Mouse (Mus musculus) neural tube, embryonic 11.5 days (tissue): ENCODE data around the gene Cd52. TPM values are rescaled to one million over a fixed set of nuclear protein-coding genes. Genes with fewer than 3 reads are reported as not detected.

Experiments
- ATAC-seq: fragments of 200-750 bp; cut with Nextera tagmentation; 2 replicates; pipeline ENCODE4 v1.8.0; 2017; ENCODE audit warnings: moderate number of reproducible peaks, mild to moderate bottlenecking, moderate TSS enrichment, moderate library complexity; ENCODE audit not compliant: insufficient read depth, low FRiP score, low TSS enrichment
- DNase-seq: peaks from one replicate; pipeline ENCODE4 v3.0.0-alpha.2; 2015; ENCODE audit warnings: low spot score
- H3K27ac ChIP-seq: fragments of 300-500 bp; sonication (generic); 2 replicates; pipeline ENCODE4 v1.5.1; 2014; ENCODE audit warnings: low read depth, mild to moderate bottlenecking, low read length
- H3K27me3 ChIP-seq: fragments of 300-500 bp; sonication (generic); 2 replicates; pipeline ENCODE4 v1.6.1; 2014; ENCODE audit warnings: mild to moderate bottlenecking, low read length, mixed read lengths; ENCODE audit not compliant: control insufficient read depth, insufficient read depth
- H3K36me3 ChIP-seq: fragments of 300-500 bp; sonication (generic); 2 replicates; pipeline ENCODE4 v1.6.1; 2014; ENCODE audit warnings: mild to moderate bottlenecking, low read length, moderate library complexity, mixed read lengths; ENCODE audit not compliant: control insufficient read depth, insufficient read depth
- H3K4me1 ChIP-seq: fragments of 300-500 bp; sonication (generic); 2 replicates; pipeline ENCODE4 v1.6.1; 2014; ENCODE audit warnings: low read length, mixed read lengths; ENCODE audit not compliant: control insufficient read depth, insufficient read depth
- H3K4me2 ChIP-seq: fragments of 300-500 bp; sonication (generic); 2 replicates; pipeline ENCODE4 v1.6.1; 2014; ENCODE audit warnings: low read depth, mild to moderate bottlenecking, moderate library complexity
- H3K4me3 ChIP-seq: fragments of 300-500 bp; sonication (generic); 2 replicates; pipeline ENCODE4 v1.5.1; 2014; ENCODE audit warnings: low read depth, low read length
- H3K9ac ChIP-seq: fragments of 300-500 bp; sonication (generic); 2 replicates; pipeline ENCODE4 v1.6.1; 2014; ENCODE audit warnings: mild to moderate bottlenecking, low read length
- H3K9me3 ChIP-seq: fragments of 300-500 bp; sonication (generic); 2 replicates; pipeline ENCODE4 v1.6.1; 2016; ENCODE audit warnings: low read length; ENCODE audit not compliant: control insufficient read depth
- WGBS: fragments of 180-500 bp; shearing (Covaris S2); extraction: QIAGEN DNeasy Blood & Tissue Kit; methylation state at CpG from one replicate; pipeline ENCODE4 v1.1.7; 2014; 5-methylcytosine and 5-hydroxymethylcytosine counted together
- polyA plus RNA-seq: library from polyadenylated mRNA; unstranded; fragments of >200 nt; fragmentation: Nextera tagmentation; extraction: Ambion mirVana; gene quantifications from 2 replicates; pipeline ENCODE4 v1.2.1, GENCODE M21; 2014

Gene Cd52
- polyA plus RNA-seq, 1 experiment from 2014 or later, result 6.4 TPM

DNA sequence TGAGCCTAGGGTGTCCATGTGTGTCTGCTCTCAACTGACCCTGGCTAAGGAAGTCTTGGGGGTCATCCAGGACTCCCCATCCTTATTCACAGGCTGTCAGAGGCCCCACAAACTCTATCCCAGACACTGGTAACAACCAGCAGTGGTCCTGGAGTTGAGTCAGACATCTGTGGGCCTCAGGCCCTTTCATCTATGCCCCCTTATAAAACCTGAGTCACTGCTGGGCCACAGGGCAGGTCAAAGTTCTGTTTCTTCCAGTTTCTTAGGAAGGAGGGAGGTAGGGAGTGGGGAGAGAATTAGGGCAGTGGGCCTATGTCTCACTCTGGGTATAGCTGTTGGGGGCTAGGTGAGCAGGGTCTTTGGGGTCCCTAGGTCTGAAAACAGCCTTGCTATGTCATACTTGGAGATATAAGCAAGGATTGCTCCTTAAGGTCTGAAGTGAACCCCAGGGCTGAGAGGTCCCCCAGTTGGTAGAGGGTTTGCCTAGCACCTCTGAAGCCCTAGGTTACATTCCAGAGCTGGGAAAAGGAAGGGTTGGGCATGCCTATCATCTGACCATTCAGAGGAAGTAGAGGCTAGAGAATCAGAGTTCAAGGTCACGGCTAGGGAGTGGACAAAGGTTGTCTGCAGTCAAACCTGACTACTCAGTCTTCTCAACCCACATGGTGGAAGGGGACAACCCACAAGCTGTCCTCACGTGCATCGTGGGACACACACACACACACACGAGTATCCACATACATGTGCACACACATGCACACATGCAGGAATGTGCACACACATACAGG is 25.9 kb downstream of the Cd52 start:
- no peak for ATAC-seq
- 87% methylated on average over 4 of the region's 4 CpGs for WGBS
- DNase-seq, result no peak

DNA sequence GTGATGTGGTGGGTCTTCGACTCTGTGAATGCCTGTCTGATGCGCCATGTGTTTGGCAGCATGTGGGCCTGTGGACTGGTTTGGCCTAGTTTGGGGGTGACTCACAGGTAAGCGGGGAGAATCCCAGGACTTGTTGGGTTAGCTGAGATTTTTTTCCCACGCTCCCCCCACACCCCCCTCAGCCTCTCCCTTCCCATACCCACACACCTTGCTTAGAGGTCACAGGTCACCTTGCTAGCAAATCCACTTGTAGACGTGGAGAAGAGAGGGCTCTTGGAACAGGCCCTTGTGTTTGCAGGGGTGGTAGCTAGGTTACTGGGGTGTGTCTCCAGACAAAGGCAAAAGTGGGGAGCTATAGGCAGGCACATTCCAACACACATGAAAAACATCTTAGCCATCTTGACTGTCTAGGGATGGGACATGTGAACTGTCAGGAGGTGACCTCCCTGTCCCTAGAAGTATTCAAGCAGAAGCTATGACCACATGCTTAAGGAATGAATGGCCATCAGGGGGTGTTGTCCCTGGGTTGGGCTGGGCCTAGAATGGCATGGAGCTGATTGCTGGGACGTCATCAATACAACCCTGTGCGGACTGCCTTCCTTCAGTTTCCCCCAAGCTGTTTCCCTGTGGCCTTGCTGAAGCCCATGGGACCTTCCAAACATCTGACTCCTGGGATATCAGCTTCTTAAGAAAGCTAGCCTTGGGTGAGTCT is 26.9 kb downstream of the Cd52 start:
- no peak overlapping the region for H3K4me2 ChIP-seq
- 0 out of 2 replicates have a peak, but pooled peaks cover 6% of the 10 kb centered on the region for H3K27me3 ChIP-seq
- no peaks in the 10 kb centered on the region for H3K36me3 ChIP-seq
- no peak overlapping the region for H3K4me3 ChIP-seq
- ATAC-seq, result no peak
- no peak for DNase-seq
- H3K27ac ChIP-seq, result no peak overlapping the region
- 83% methylated on average over 7 of the region's 7 CpGs for WGBS
- no peaks in the 10 kb centered on the region for H3K9me3 ChIP-seq
- no peaks in the 10 kb centered on the region for H3K4me1 ChIP-seq
- no peak overlapping the region for H3K9ac ChIP-seq

More for the DNA sequence above, 25.9 kb downstream of the Cd52 start:
- H3K9ac ChIP-seq, result no peak overlapping the region
- H3K4me3 ChIP-seq, result no peak overlapping the region
- no peaks in the 10 kb centered on the region for H3K4me1 ChIP-seq
- H3K27me3 ChIP-seq, result 0 out of 2 replicates have a peak, but pooled peaks cover 6% of the 10 kb centered on the region
- no peaks in the 10 kb centered on the region for H3K36me3 ChIP-seq
- H3K4me2 ChIP-seq, result no peak overlapping the region
- H3K9me3 ChIP-seq, result no peaks in the 10 kb centered on the region
- no peak overlapping the region for H3K27ac ChIP-seq

DNA sequence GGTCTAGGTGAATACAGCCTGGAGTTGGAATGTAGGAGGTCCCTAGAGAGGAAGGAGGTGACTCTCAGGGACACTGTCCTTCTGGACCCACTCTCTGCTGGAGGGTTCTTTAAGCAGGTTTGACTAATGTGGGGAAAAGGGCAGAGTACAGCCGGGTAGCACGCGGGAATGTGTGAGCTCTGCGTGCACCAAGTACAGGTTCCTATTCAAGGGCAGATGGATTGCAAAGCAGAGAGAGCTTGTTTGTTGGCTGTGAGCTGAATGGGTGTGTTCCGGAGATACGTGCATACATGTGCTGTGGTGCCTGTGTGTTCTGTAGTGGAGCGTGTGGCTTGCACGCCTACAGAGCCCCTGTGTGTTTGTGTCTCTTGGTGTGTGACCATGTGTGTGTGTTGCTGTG is 27.5 kb downstream of the Cd52 start:
- H3K9me3 ChIP-seq, result no peaks in the 10 kb centered on the region
- H3K9ac ChIP-seq, result no peak overlapping the region
- no peaks in the 10 kb centered on the region for H3K36me3 ChIP-seq
- 0 out of 2 replicates have a peak, but pooled peaks cover 6% of the 10 kb centered on the region for H3K27me3 ChIP-seq
- ATAC-seq (no peak), DNase-seq (no peak)
- H3K4me2 ChIP-seq, result no peak overlapping the region
- H3K4me3 ChIP-seq, result no peak overlapping the region
- WGBS, result 92% methylated on average over 8 of the region's 8 CpGs
- H3K27ac ChIP-seq, result no peak overlapping the region
- H3K4me1 ChIP-seq, result no peaks in the 10 kb centered on the region

DNA sequence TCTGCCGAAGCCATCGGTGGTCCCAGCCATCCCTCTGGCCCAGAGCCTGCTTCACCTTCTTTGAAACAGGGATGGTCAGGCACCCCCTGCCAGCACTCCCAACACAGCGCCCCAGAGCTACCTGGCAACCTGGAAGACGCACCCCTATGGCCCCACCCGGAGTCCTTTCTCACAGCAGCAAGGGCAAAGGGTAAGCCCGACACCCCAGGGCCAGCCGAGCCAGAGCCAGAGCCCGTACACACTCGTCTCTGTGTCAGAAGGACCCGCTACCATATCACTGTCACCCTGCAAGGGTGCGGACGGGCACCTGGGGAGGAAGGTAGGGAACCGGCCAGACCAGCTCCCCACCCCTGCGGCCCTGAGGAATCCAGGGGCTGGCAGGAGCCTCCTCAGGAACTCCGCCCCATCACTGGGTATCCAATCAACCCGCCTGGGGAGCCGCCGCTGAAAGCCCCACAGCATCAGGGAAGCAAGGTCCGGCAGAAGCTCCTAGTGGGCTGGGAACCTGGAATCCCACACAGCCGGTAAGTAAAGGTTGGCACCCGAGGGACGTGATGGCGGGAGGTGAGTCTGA is 29.4 kb downstream of the Cd52 start:
- Histone ChIP-seq H3K9ac (no peak overlapping the region), H3K9me3 (no peaks in the 10 kb centered on the region), H3K4me1 (no peaks in the 10 kb centered on the region), H3K27me3 (0 out of 2 replicates have a peak, but pooled peaks cover 6% of the 10 kb centered on the region), H3K36me3 (no peaks in the 10 kb centered on the region), H3K27ac (no peak overlapping the region), H3K4me3 (no peak overlapping the region), H3K4me2 (no peak overlapping the region)
- 28% methylated on average over 23 of the region's 23 CpGs for WGBS
- DNase-seq (no peak), ATAC-seq (no peak)

DNA sequence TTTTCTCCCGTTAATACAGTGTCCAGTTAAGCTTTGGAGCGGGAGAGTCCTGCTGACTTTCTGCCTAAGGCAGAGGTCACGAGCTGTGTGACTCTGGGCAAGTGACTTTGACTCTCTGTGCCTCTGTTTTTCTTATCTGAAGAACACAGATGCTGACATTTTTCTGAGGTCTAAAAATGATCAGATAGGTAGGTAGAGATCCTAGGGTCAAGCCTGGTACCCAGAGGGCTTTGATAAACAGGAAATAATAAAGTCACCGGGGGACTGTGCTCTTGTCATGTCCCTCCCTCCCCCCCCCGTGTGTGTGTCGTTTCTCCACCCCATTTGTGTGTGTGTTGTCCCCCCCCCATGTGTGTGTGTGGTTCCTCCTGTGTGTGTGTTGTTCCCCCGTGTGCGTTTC is 32.3 kb downstream of the Cd52 start:
- H3K36me3 ChIP-seq, result no peaks in the 10 kb centered on the region
- 0 out of 2 replicates have a peak, but pooled peaks cover 6% of the 10 kb centered on the region for H3K27me3 ChIP-seq
- WGBS, result 66% methylated on average over 8 of the region's 8 CpGs
- no peak for DNase-seq
- no peak overlapping the region for H3K9ac ChIP-seq
- ATAC-seq, result no peak
- no peak overlapping the region for H3K4me3 ChIP-seq
- no peak overlapping the region for H3K4me2 ChIP-seq
- H3K4me1 ChIP-seq, result no peaks in the 10 kb centered on the region
- no peak overlapping the region for H3K27ac ChIP-seq
- H3K9me3 ChIP-seq, result no peaks in the 10 kb centered on the region

DNA sequence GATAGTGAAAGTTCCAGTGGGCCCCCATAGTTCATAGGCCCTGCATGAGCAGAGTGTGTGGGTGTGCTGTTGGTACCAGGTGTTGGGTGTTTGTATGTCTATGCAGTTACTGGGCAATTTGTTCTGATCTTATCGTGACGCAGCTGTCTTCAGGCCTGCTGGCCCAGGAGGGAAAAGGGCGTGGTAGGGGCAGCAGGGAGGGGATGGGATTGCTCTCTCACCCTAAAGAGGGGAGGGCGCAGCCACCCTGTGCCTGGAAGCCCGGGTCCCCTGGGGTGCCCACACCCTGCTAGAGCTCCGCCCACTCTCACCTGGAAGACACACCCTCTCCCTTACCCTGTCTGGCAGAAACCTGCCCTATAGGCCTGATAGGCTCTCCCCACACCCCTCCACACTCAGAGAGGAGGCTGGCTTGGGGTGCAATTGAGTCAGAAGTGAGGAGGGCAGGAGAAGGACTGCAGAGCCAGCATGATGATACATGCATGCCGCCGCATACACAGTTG is 32.9 kb downstream of the Cd52 start:
- 0 out of 2 replicates have a peak, but pooled peaks cover 6% of the 10 kb centered on the region for H3K27me3 ChIP-seq
- no peak for ATAC-seq
- H3K4me2 ChIP-seq, result no peak overlapping the region
- no peaks in the 10 kb centered on the region for H3K4me1 ChIP-seq
- DNase-seq, result no peak
- WGBS, result 46% methylated on average over 7 of the region's 8 CpGs
- H3K9ac ChIP-seq, result no peak overlapping the region
- H3K27ac ChIP-seq, result no peak overlapping the region
- no peak overlapping the region for H3K4me3 ChIP-seq
- no peaks in the 10 kb centered on the region for H3K36me3 ChIP-seq
- H3K9me3 ChIP-seq, result no peaks in the 10 kb centered on the region

DNA sequence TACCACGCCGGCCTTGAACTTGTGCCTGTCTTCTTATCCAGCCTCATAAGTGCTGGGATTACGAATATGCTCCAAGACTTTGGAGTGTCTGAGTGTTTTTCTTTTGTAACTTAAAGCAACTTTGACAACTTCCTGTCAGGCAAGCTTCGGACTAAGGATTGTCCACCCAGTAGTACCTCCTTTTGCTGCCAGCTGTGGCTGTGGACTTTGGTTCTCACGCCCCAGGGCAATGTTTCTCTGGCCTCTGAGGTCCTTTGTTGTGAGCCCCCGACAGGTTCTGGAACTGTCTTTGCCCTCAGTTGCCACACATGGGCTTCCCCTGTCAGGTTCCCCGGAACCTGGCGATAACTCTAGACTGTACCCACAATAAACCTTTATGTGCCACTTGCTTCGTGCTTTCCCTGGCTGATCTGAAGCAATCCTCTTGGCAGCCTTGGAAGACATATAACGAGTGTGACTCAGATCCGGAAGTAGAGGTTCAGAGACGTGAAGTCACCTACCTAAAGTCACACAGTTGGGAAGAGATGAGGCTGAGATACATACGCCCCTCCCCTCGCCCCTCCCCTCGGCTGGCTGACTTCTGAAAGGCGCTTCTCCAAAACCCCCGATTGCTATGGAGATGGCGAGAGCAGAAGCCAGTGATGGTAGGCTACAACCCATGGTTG is 33.6 kb downstream of the Cd52 start:
- Histone ChIP-seq H3K4me3 (no peak overlapping the region), H3K27me3 (0 out of 2 replicates have a peak, but pooled peaks cover 6% of the 10 kb centered on the region), H3K4me1 (no peaks in the 10 kb centered on the region), H3K4me2 (no peak overlapping the region), H3K9ac (no peak overlapping the region), H3K27ac (no peak overlapping the region), H3K9me3 (no peaks in the 10 kb centered on the region), H3K36me3 (no peaks in the 10 kb centered on the region)
- DNase-seq, result no peak
- WGBS, result 56% methylated on average over 18 of the region's 18 CpGs
- no peak for ATAC-seq

DNA sequence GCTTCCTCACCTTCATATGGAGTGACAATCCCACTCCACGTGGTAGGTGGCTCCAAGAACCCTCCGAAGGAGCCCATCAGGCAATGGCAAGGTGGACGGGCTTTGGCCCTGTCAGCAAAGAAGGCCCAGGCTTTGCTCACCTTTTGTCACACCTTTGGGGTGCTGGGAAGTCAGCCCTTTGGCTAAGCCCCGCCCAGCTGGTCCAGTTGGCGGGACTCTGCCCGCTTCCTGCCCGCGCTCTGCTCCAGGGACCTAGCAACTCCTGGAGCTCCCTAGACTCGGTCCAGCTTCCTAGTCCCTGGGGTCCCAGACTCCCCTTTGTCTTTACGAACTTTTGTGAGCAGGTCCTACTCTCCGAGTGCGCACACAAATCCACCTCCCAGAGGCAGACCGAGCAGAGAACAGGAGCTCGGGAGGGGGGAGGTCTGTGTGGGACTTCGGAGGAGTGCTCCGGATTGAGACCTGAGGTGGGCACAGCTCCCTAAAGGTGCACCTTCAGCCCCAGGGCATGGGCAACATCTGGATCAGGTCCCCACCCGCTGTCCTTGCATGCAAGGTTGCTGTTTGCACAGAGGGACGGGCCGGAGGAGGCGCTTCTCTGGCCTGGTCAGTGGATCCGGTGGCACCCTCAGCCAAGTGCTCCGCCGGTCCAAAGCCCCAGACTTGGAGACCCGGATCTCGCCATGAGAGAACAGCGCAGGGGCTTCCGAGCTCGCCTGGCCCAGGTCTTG is 34.6 kb downstream of the Cd52 start, which contains the start of gene Crybg2:
Crybg2 (plus strand) TSS at position 681 of the 731 bp plus-strand sequence.
- H3K27me3 ChIP-seq, result 0 out of 2 replicates have a peak, but pooled peaks cover 2% of the 10 kb centered on the region
- 39% methylated on average over 28 of the region's 28 CpGs for WGBS
- H3K27ac ChIP-seq, result no peak within 1 kb of the TSS
- H3K4me2 ChIP-seq, result no peak within 1 kb of the TSS
- no peaks in the 10 kb centered on the region for H3K9me3 ChIP-seq
- no peaks in the 10 kb centered on the region for H3K36me3 ChIP-seq
- H3K4me3 ChIP-seq, result no peak within 1 kb of the TSS
- no peak for DNase-seq
- no peaks in the 10 kb centered on the region for H3K4me1 ChIP-seq
- H3K9ac ChIP-seq, result no peak within 1 kb of the TSS
- no peak for ATAC-seq
